Mouse (Mus musculus) brain, embryonic 14.5 days (tissue): ENCODE results near the gene Psmb8.

ENCODE experiments used
- CTCF ChIP-seq: fragments of 200-500 bp; IDR thresholded peaks from 2 replicates; pipeline ENCODE4 v1.5.1; 2012; ENCODE audit warnings: inconsistent platforms, mild to moderate bottlenecking, moderate library complexity, borderline replicate concordance; ENCODE audit not compliant: insufficient read depth, insufficient read length; ENCODE audit errors: extremely low read depth
- POLR2A ChIP-seq: fragments of 200-500 bp; IDR thresholded peaks from 2 replicates; pipeline ENCODE4 v1.6.1; 2012; ENCODE audit warnings: mild to moderate bottlenecking, inconsistent platforms, borderline replicate concordance; ENCODE audit not compliant: poor library complexity, insufficient read depth, insufficient read length, severe bottlenecking; ENCODE audit errors: extremely low read depth

GRCm38 (mm10) chr17:34249361-34249760 is 51.8 kb downstream of the Psmb8 start:
- TF ChIP-seq CTCF, result no peak
- no peak for TF ChIP-seq POLR2A
